Comparison of ENCODE assay signal across 29 mouse cellular contexts in genomic region chr11:78846620-78847019, GRCm38 (mm10). TPM values are rescaled to one million over a fixed set of nuclear protein-coding genes. Genes with fewer than 3 reads are reported as not detected.
DNase-seq lines count a peak whose midpoint lies in the region; ATAC-seq and TF ChIP-seq lines count a peak whose summit lies in the region.
"Had no signal": no experiment of that assay in that cellular context is flagged by ENCODE, and none has a peak within 500 bp of the region (broad histone marks: within the 10 kb centered on the region; RNA-seq: fewer than 3 reads in every experiment).

No protein-coding gene starts in this region.

- H3K79me2 ChIP-seq in C2C12 (ENCODE audit: control insufficient read depth, insufficient read depth), result no peaks in the 10 kb centered on the region

- peak; percentile 75 for ATAC-seq in neural tube, embryonic 13.5 days (ENCODE audit: low read depth)
- no peak for ATAC-seq in CD4-positive, CD25-positive, alpha-beta regulatory T cell, adult 4 months
- ATAC-seq: forebrain, embryonic 15.5 days; hindbrain, postnatal 0 days; inflammation-experienced regulatory T-cells, adult 6 months had no signal

- no peak overlapping the region; the same call in 1 of the 2 replicates for H3K27ac ChIP-seq in neural tube, embryonic 13.5 days (replicated peaks)
- H3K27ac ChIP-seq: embryonic facial prominence, embryonic 10.5 days; embryonic facial prominence, embryonic 13.5 days; forebrain, embryonic 12.5 days; forebrain, embryonic 15.5 days; heart, embryonic 15.5 days; hindbrain, embryonic 10.5 days; hindbrain, embryonic 14.5 days; hindbrain, postnatal 0 days had no signal

- no peaks in the 10 kb centered on the region for H3K9me3 ChIP-seq in neural tube, embryonic 13.5 days
- H3K9me3 ChIP-seq: embryonic facial prominence, embryonic 10.5 days; embryonic facial prominence, embryonic 13.5 days; forebrain, embryonic 12.5 days; forebrain, embryonic 15.5 days; heart, embryonic 12.5 days; heart, embryonic 15.5 days; hindbrain, embryonic 10.5 days had no signal

- DNase-seq in neural tube, embryonic 10.5 days (ENCODE audit: extremely low spot score, low spot score), result no peak
- peak; percentile 10 for DNase-seq in adipocyte (ENCODE audit: low spot score)
- no peak for DNase-seq in ovary, postnatal 10 days (ENCODE audit: low spot score)
- DNase-seq: adrenal gland, adult 8-10 months; adrenal gland, postnatal 25 days; B cell, adult 2 months; cerebellum, adult 11-12 months; cerebellum, adult 8-10 months; cerebellum, postnatal 10 days; cerebellum, postnatal 36 days; embryo, embryonic 11 days; gastrocnemius, postnatal 25 days; heart, adult 18-20 months; heart, postnatal 10 days; heart, postnatal 36 days had no signal

- WGBS in neural tube, embryonic 13.5 days, result 64% methylated on average over 4 of the region's 4 CpGs

- H3K79me3 ChIP-seq in C2C12 (ENCODE audit: low read depth), result no peaks in the 10 kb centered on the region

- H3K4me3 ChIP-seq in neural tube, embryonic 13.5 days, result no peak overlapping the region
- H3K4me3 ChIP-seq in C2C12 (ENCODE audit: insufficient read depth, poor library complexity, severe bottlenecking), result no peak overlapping the region
- H3K4me3 ChIP-seq: embryonic facial prominence, embryonic 10.5 days; embryonic facial prominence, embryonic 13.5 days; erythroblast, embryonic 14.5 days; forebrain, embryonic 12.5 days; forebrain, embryonic 15.5 days; heart, embryonic 12.5 days; heart, embryonic 15.5 days; hindbrain, embryonic 10.5 days had no signal

- peaks cover 13% of the 10 kb centered on the region; the same call in 1 of the 2 replicates for H3K4me1 ChIP-seq in neural tube, embryonic 13.5 days (replicated peaks)
- H3K4me1 ChIP-seq: embryonic facial prominence, embryonic 13.5 days; forebrain, embryonic 15.5 days; heart, embryonic 12.5 days; heart, embryonic 15.5 days had no signal

- no peaks in the 10 kb centered on the region for H3K27me3 ChIP-seq in neural tube, embryonic 13.5 days
- H3K27me3 ChIP-seq in C2C12 (ENCODE audit: control insufficient read depth, insufficient read depth, insufficient read length), result no peaks in the 10 kb centered on the region
- H3K27me3 ChIP-seq: embryonic facial prominence, embryonic 13.5 days; forebrain, embryonic 12.5 days; forebrain, embryonic 15.5 days; heart, embryonic 12.5 days; heart, embryonic 15.5 days had no signal

- no peak for TF ChIP-seq CTCF in C2C12 (IDR thresholded peaks at IDR 0.05; ENCODE audit: control insufficient read depth, insufficient read depth, insufficient read length)

- no peaks in the 10 kb centered on the region for H3K36me3 ChIP-seq in neural tube, embryonic 13.5 days
- H3K36me3 ChIP-seq in C2C12 (ENCODE audit: control insufficient read depth, insufficient read depth), result no peaks in the 10 kb centered on the region
- H3K36me3 ChIP-seq: embryonic facial prominence, embryonic 10.5 days; embryonic facial prominence, embryonic 13.5 days; forebrain, embryonic 12.5 days; forebrain, embryonic 15.5 days; heart, embryonic 12.5 days; heart, embryonic 15.5 days; hindbrain, embryonic 10.5 days had no signal

- no peak overlapping the region for H3ac ChIP-seq in C2C12 (ENCODE audit: control insufficient read depth, insufficient read length, low read depth)

- no peak overlapping the region for H3K4me2 ChIP-seq in neural tube, embryonic 13.5 days
- H3K4me2 ChIP-seq: embryonic facial prominence, embryonic 13.5 days; forebrain, embryonic 12.5 days; forebrain, embryonic 15.5 days; heart, embryonic 12.5 days; heart, embryonic 15.5 days; hindbrain, embryonic 14.5 days had no signal

- no peak overlapping the region for H3K9ac ChIP-seq in neural tube, embryonic 13.5 days
- H3K9ac ChIP-seq: embryonic facial prominence, embryonic 13.5 days; forebrain, embryonic 12.5 days; forebrain, embryonic 15.5 days; heart, embryonic 12.5 days; heart, embryonic 15.5 days; hindbrain, embryonic 14.5 days had no signal

TF ChIP-seq in C2C12, 6 proteins besides CTCF, POLR2A, EP300 and RAD21:
- TF ChIP-seq MYOG (IDR thresholded peaks at IDR 0.05; ENCODE audit: control insufficient read depth, extremely low read depth, insufficient read length), result no peak
- peak; percentile 37 for TF ChIP-seq CEBPB (IDR thresholded peaks at IDR 0.05; ENCODE audit: low read depth)

RNA-seq across cellular contexts. Expression of gene Lyrm9, which starts 20.2 kb away (rescaled TPM):
- 28.8 and 33.6 TPM in 2 replicates for polyA plus RNA-seq in neural tube, embryonic 13.5 days (2015; fragmentation: Nextera tagmentation; extraction: Ambion mirVana)
- polyA plus RNA-seq in C2C12 (2012; fragmentation: generic; extraction: Trizol), result 23.7 TPM
- 10 to 100 TPM; 29.9 to 31.4 TPM for polyA plus RNA-seq in CD4-positive, CD25-positive, alpha-beta regulatory T cell, adult 4 months (2017; shearing (Covaris generic))
